Mouse (Mus musculus) small intestine, adult 2 months (tissue): ENCODE data around the gene Gadd45g.

ENCODE experiments used
- CTCF ChIP-seq: fragments of 200-500 bp; IDR thresholded peaks from 2 replicates; pipeline ENCODE4 v1.5.1; 2012; ENCODE audit warnings: low read depth, mild to moderate bottlenecking, control low read depth, inconsistent platforms, low read length, moderate library complexity, mixed read lengths; ENCODE audit not compliant: insufficient replicate concordance, insufficient read length; ENCODE audit errors: extremely low read depth
- POLR2A ChIP-seq: fragments of 200-500 bp; IDR thresholded peaks from 2 replicates; pipeline ENCODE4 v1.6.1; 2012; ENCODE audit warnings: low read depth, mild to moderate bottlenecking, control low read depth, inconsistent platforms, low read length, moderate library complexity

DNA sequence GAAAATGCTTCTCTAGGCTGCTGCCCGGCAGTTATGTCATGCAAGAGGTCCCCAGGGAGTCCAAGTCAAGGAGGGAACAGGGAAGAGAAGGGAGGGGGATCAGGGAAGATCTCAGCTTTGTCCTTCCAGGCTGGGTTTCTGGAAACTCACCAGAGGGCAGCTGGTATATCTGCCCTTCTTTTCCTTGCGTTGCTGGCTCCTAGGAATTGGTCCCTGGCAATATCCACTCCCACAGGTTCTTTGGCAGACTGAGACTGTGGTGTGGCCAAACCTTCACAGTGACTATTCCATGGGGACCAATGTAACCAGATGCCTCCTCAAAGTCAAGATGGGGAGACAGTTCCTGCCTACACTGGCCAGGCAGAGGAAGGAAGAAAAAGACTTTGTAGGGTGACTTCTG lies 41.9 kb downstream of the Gadd45g start:
- no peak for TF ChIP-seq CTCF
- no peak for TF ChIP-seq POLR2A
